Mouse (Mus musculus) cortical plate, adult 2 months (tissue): ENCODE data around the gene Adgra3.

ENCODE experiments used
- CTCF ChIP-seq: fragments of 200-500 bp; IDR thresholded peaks from 2 replicates; pipeline ENCODE4 v1.5.1; 2011; ENCODE audit warnings: mild to moderate bottlenecking, control low read depth, low read length; ENCODE audit not compliant: insufficient read depth; ENCODE audit errors: extremely low read depth
- POLR2A ChIP-seq: fragments of 200-500 bp; IDR thresholded peaks from 2 replicates; pipeline ENCODE4 v1.6.1; 2011; ENCODE audit warnings: mild to moderate bottlenecking, low read length, control low read depth; ENCODE audit not compliant: insufficient read depth; ENCODE audit errors: extremely low read depth

DNA sequence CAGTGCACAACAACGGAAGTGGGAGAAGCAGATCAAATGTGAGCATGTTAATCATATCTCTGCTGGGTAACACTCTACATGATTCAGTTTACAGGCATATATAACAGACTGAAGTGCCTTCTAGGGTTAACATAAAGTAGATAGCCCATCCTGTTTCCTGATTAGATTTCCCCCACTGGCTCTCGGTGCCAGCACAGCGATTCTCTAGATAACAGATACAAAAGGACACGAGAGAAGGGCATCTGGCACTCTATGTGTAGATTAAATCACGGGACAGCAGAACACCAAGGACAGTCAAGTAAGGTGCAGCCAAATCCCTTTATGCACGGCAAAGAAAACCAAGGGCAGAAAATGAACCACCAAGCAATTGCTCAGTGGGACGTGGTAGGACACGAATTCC is 93.0 kb downstream of the Adgra3 start:
- TF ChIP-seq CTCF (no peak), POLR2A (no peak)
